Mouse (Mus musculus): ENCODE data around the gene Krt77. TPM values are rescaled to one million over a fixed set of nuclear protein-coding genes. Genes with fewer than 3 reads are reported as not detected.

The Krt77 gene
- polyA plus RNA-seq, 1 experiment from 2014 or later: not detected

- no peaks in the 10 kb centered on the region for H3K36me3 ChIP-seq
- H3K9me3 ChIP-seq: no peaks in the 10 kb centered on the region
- H3K4me3 ChIP-seq (replicated peaks): no peak overlapping the region; the same call in 1 of the 2 replicates
- no peak overlapping the region for H3K27ac ChIP-seq
- ATAC-seq (ENCODE audit: insufficient number of reproducible peaks, insufficient read depth, low FRiP score, low TSS enrichment, low read depth): no peak
- peaks cover 11% of the 10 kb centered on the region for H3K4me1 ChIP-seq (replicated peaks)
- WGBS: 48% methylated on average over 13 of the region's 13 CpGs
- peaks cover 84% of the 10 kb centered on the region for H3K27me3 ChIP-seq
- H3K4me2 ChIP-seq: peak overlapping the region; percentile 77
- no peak overlapping the region for H3K9ac ChIP-seq (replicated peaks)
These were observed 8.9 kb downstream of the Krt77 start for GRCm38 (mm10) chr15:101860421-101861130.

- Histone ChIP-seq H3K9me3 (no peaks in the 10 kb centered on the region), H3K9ac (replicated peaks) (peak overlapping the region; percentile 47), H3K4me3 (replicated peaks) (peak overlapping the region; percentile 45), H3K27ac (no peak overlapping the region), H3K4me2 (peak overlapping the region; percentile 77), H3K36me3 (no peaks in the 10 kb centered on the region), H3K27me3 (peaks cover 84% of the 10 kb centered on the region), H3K4me1 (replicated peaks) (peaks cover 11% of the 10 kb centered on the region)
- no peak for ATAC-seq (ENCODE audit: insufficient number of reproducible peaks, insufficient read depth, low FRiP score, low TSS enrichment, low read depth)
- WGBS: under 1% methylated on average over 33 of the region's 33 CpGs
These were observed 9.8 kb downstream of the Krt77 start for GRCm38 (mm10) chr15:101859735-101860170.

GRCm38 (mm10) chr15:101858673-101859425 lies 10.7 kb downstream of the Krt77 start:
- ATAC-seq (ENCODE audit: insufficient number of reproducible peaks, insufficient read depth, low FRiP score, low TSS enrichment, low read depth): no peak

GRCm38 (mm10) chr15:101856696-101857095 lies 12.8 kb downstream of the Krt77 start:
- ATAC-seq (ENCODE audit: insufficient number of reproducible peaks, insufficient read depth, low FRiP score, low TSS enrichment, low read depth): no peak
- H3K27me3 ChIP-seq: peaks cover 96% of the 10 kb centered on the region
- WGBS: 51% methylated on average over 5 of the region's 5 CpGs
- H3K9ac ChIP-seq (replicated peaks): no peak overlapping the region
- no peak overlapping the region for H3K27ac ChIP-seq
- peaks cover 11% of the 10 kb centered on the region for H3K4me1 ChIP-seq (replicated peaks)
- no peaks in the 10 kb centered on the region for H3K9me3 ChIP-seq
- H3K4me3 ChIP-seq (replicated peaks): no peak overlapping the region
- H3K4me2 ChIP-seq: no peak overlapping the region
- no peaks in the 10 kb centered on the region for H3K36me3 ChIP-seq

More at GRCm38 (mm10) chr15:101858673-101859425, 10.7 kb downstream of the Krt77 start:
- Histone ChIP-seq H3K27ac (no peak overlapping the region), H3K9ac (replicated peaks) (no peak overlapping the region), H3K9me3 (no peaks in the 10 kb centered on the region), H3K4me2 (peak overlapping the region; percentile 77; the same call in 1 of the 2 replicates), H3K4me3 (replicated peaks) (peak overlapping the region; percentile 45; the same call in 1 of the 2 replicates), H3K36me3 (no peaks in the 10 kb centered on the region), H3K27me3 (peaks cover 88% of the 10 kb centered on the region), H3K4me1 (replicated peaks) (peaks cover 11% of the 10 kb centered on the region)
- WGBS: 7% methylated on average over 11 of the region's 11 CpGs

GRCm38 (mm10) chr15:101855732-101856131 lies 13.8 kb downstream of the Krt77 start:
- Histone ChIP-seq H3K4me1 (replicated peaks) (peaks cover 11% of the 10 kb centered on the region), H3K27ac (no peak overlapping the region), H3K36me3 (no peaks in the 10 kb centered on the region), H3K9me3 (no peaks in the 10 kb centered on the region), H3K27me3 (peaks cover 92% of the 10 kb centered on the region), H3K4me3 (replicated peaks) (no peak overlapping the region), H3K4me2 (no peak overlapping the region), H3K9ac (replicated peaks) (no peak overlapping the region)
- no peak for ATAC-seq (ENCODE audit: insufficient number of reproducible peaks, insufficient read depth, low FRiP score, low TSS enrichment, low read depth)
- whole genome bisulfite sequencing: 74% methylated on average over 3 of the region's 3 CpGs

- WGBS: 16% methylated on average over 5 of the region's 5 CpGs
- Histone ChIP-seq H3K9me3 (no peaks in the 10 kb centered on the region), H3K27ac (no peak overlapping the region), H3K27me3 (peaks cover 78% of the 10 kb centered on the region), H3K4me2 (no peak overlapping the region), H3K4me1 (replicated peaks) (peaks cover 3% of the 10 kb centered on the region), H3K36me3 (no peaks in the 10 kb centered on the region), H3K9ac (replicated peaks) (no peak overlapping the region), H3K4me3 (replicated peaks) (no peak overlapping the region)
- no peak for ATAC-seq (ENCODE audit: insufficient number of reproducible peaks, insufficient read depth, low FRiP score, low TSS enrichment, low read depth)
These were observed 15.2 kb downstream of the Krt77 start for GRCm38 (mm10) chr15:101854294-101854693.

- Histone ChIP-seq H3K4me2 (no peak overlapping the region), H3K4me1 (replicated peaks) (no peaks in the 10 kb centered on the region), H3K36me3 (no peaks in the 10 kb centered on the region), H3K27me3 (peaks cover 71% of the 10 kb centered on the region), H3K9me3 (no peaks in the 10 kb centered on the region), H3K4me3 (replicated peaks) (no peak overlapping the region), H3K27ac (no peak overlapping the region), H3K9ac (replicated peaks) (no peak overlapping the region)
- 42% methylated on average over 5 of the region's 5 CpGs for WGBS
- no peak for ATAC-seq (ENCODE audit: insufficient number of reproducible peaks, insufficient read depth, low FRiP score, low TSS enrichment, low read depth)
These were observed 16.9 kb downstream of the Krt77 start for GRCm38 (mm10) chr15:101852571-101852970.

- peaks cover 72% of the 10 kb centered on the region for H3K27me3 ChIP-seq
- H3K4me1 ChIP-seq (replicated peaks): no peaks in the 10 kb centered on the region
- H3K36me3 ChIP-seq: no peaks in the 10 kb centered on the region
- no peak within 1 kb of the TSS for H3K27ac ChIP-seq
- no peak within 1 kb of the TSS for H3K4me2 ChIP-seq
- H3K4me3 ChIP-seq (replicated peaks): no peak within 1 kb of the TSS
- WGBS: 65% methylated on average over 6 of the region's 6 CpGs
- H3K9me3 ChIP-seq: no peaks in the 10 kb centered on the region
- no peak within 1 kb of the TSS for H3K9ac ChIP-seq (replicated peaks)
- no peak for ATAC-seq (ENCODE audit: insufficient number of reproducible peaks, insufficient read depth, low FRiP score, low TSS enrichment, low read depth)
These were observed 18.8 kb downstream of the Krt77 start, which contains the start of gene Krt1 for GRCm38 (mm10) chr15:101850694-101851093. Gene Krt1, minus strand, starts transcription at chr15:101850794.

GRCm38 (mm10) chr15:101845971-101846403 lies 23.5 kb downstream of the Krt77 start:
- Histone ChIP-seq H3K4me3 (replicated peaks) (peak overlapping the region; percentile 56), H3K4me1 (replicated peaks) (peaks cover 6% of the 10 kb centered on the region), H3K27me3 (peaks cover 58% of the 10 kb centered on the region), H3K4me2 (peak overlapping the region; percentile 81), H3K9me3 (no peaks in the 10 kb centered on the region), H3K27ac (0 out of 2 replicates have a peak overlapping the region, but pooled peaks have one; percentile 12), H3K9ac (replicated peaks) (peak overlapping the region; percentile 73), H3K36me3 (no peaks in the 10 kb centered on the region)
- WGBS: under 1% methylated on average over 37 of the region's 37 CpGs
- no peak for ATAC-seq (ENCODE audit: insufficient number of reproducible peaks, insufficient read depth, low FRiP score, low TSS enrichment, low read depth)

- H3K4me3 ChIP-seq (replicated peaks): no peak overlapping the region
- H3K36me3 ChIP-seq: no peaks in the 10 kb centered on the region
- H3K9ac ChIP-seq (replicated peaks): no peak overlapping the region
- WGBS: 66% methylated on average over 9 of the region's 9 CpGs
- H3K4me1 ChIP-seq (replicated peaks): peaks cover 6% of the 10 kb centered on the region
- H3K9me3 ChIP-seq: no peaks in the 10 kb centered on the region
- ATAC-seq (ENCODE audit: insufficient number of reproducible peaks, insufficient read depth, low FRiP score, low TSS enrichment, low read depth): no peak
- peaks cover 53% of the 10 kb centered on the region for H3K27me3 ChIP-seq
- no peak overlapping the region for H3K4me2 ChIP-seq
- H3K27ac ChIP-seq: no peak overlapping the region
These were observed 26.3 kb downstream of the Krt77 start for GRCm38 (mm10) chr15:101843192-101843591.

- H3K4me3 ChIP-seq (replicated peaks): no peak overlapping the region
- ATAC-seq (ENCODE audit: insufficient number of reproducible peaks, insufficient read depth, low FRiP score, low TSS enrichment, low read depth): no peak
- peaks cover 2% of the 10 kb centered on the region; the same call in 1 of the 2 replicates for H3K27me3 ChIP-seq
- H3K4me1 ChIP-seq (replicated peaks): no peaks in the 10 kb centered on the region
- no peak overlapping the region for H3K27ac ChIP-seq
- no peaks in the 10 kb centered on the region for H3K36me3 ChIP-seq
- no peaks in the 10 kb centered on the region for H3K9me3 ChIP-seq
- WGBS: 61% methylated on average over 5 of the region's 5 CpGs
- no peak overlapping the region for H3K4me2 ChIP-seq
- no peak overlapping the region for H3K9ac ChIP-seq (replicated peaks)
These were observed 34.6 kb downstream of the Krt77 start for GRCm38 (mm10) chr15:101834784-101835328.

Measured in limb, embryonic 12.5 days (tissue).